Mouse (Mus musculus): ENCODE data around the gene Ppef1. TPM values are rescaled to one million over a fixed set of nuclear protein-coding genes. Genes with fewer than 3 reads are reported as not detected.

Ppef1 gene
- polyA plus RNA-seq, 1 experiment, result 0.13 TPM

- TF ChIP-seq CTCF (IDR thresholded peaks at IDR 0.05; ENCODE audit: borderline replicate concordance, insufficient read depth, low read depth, low read length) (no peak), POLR2A (IDR thresholded peaks at IDR 0.05; ENCODE audit: borderline replicate concordance, insufficient read depth, low read length) (no peak)
- WGBS, result 4% methylated on average over 1 of the region's 1 CpGs
- Histone ChIP-seq H3K4me3 (replicated peaks; ENCODE audit: insufficient read depth, low read depth, low read length) (no peak overlapping the region), H3K4me1 (ENCODE audit: control insufficient read depth, insufficient read depth, low read length) (no peaks in the 10 kb centered on the region), H3K27me3 (ENCODE audit: control insufficient read depth, insufficient read depth, low read length) (no peaks in the 10 kb centered on the region), H3K27ac (ENCODE audit: insufficient read depth, low read length) (no peak overlapping the region)
- peak in 1 of 2 experiments; percentile 14 for DNase-seq
These were observed 13.1 kb upstream of the Ppef1 start for GRCm38 (mm10) chrX:160748653-160749052.

DNA sequence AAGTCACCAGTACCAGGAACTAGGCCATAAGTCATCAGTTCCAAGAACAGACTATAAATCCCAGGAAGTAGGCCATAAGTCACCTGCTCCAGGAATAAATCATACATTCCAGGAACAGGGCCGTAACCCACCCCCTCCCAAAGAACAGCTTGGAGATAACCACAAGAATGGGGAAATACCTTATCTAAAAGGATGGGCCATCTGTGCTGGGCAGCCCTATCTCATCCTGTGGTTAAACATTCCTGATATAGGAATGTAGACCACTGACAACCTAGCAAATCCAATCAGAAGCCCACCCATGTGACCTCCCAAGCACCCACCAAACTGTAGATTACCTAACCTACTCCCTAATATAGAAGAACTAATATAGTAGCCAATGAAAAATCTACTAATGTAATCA is 9.8 kb upstream of the Ppef1 start:
- DNase-seq, result no peak
- TF ChIP-seq POLR2A (IDR thresholded peaks at IDR 0.05; ENCODE audit: borderline replicate concordance, insufficient read depth, low read length), result no peak
- TF ChIP-seq CTCF (IDR thresholded peaks at IDR 0.05; ENCODE audit: borderline replicate concordance, insufficient read depth, low read depth, low read length), result no peak
- WGBS, result 100% methylated on average over 1 of the region's 1 CpGs

DNA sequence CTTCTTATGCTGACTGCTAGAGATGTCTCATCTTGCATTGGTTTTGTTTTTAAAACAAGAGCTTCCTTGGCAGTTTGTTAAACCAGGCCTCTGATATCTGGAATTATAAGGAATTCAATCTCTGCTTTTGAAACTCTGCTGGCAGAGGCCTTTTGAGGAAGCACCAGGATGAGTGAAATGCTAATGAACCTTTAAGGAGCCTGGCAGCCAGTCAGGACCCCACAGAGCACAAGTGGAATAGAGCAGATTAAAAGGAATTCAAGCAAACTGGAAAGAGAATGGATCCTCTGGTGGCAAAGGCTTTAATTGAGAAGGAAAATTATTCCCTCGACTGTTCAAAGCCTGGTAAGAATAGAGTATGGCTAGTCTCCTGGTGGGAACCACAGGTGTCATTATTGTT is 36.4 kb downstream of the Ppef1 start:
- WGBS, result 0% methylated on average over 1 of the region's 1 CpGs
- Histone ChIP-seq H3K27ac (ENCODE audit: insufficient read depth, low read length) (no peak overlapping the region), H3K4me1 (ENCODE audit: control insufficient read depth, insufficient read depth, low read length) (no peaks in the 10 kb centered on the region), H3K27me3 (ENCODE audit: control insufficient read depth, insufficient read depth, low read length) (no peaks in the 10 kb centered on the region), H3K4me3 (replicated peaks; ENCODE audit: insufficient read depth, low read depth, low read length) (no peak overlapping the region)
- TF ChIP-seq POLR2A (IDR thresholded peaks at IDR 0.05; ENCODE audit: borderline replicate concordance, insufficient read depth, low read length) (no peak), CTCF (IDR thresholded peaks at IDR 0.05; ENCODE audit: borderline replicate concordance, insufficient read depth, low read depth, low read length) (no peak)
- peak; percentile 11 to 17 for DNase-seq

More for the DNA sequence above, 9.8 kb upstream of the Ppef1 start:
- H3K27me3 ChIP-seq (ENCODE audit: control insufficient read depth, insufficient read depth, low read length), result no peaks in the 10 kb centered on the region
- no peak overlapping the region for H3K27ac ChIP-seq (ENCODE audit: insufficient read depth, low read length)
- H3K4me1 ChIP-seq (ENCODE audit: control insufficient read depth, insufficient read depth, low read length), result no peaks in the 10 kb centered on the region
- no peak overlapping the region for H3K4me3 ChIP-seq (replicated peaks; ENCODE audit: insufficient read depth, low read depth, low read length)

- peak; percentile 16 to 58 for DNase-seq
These were observed 44.0 kb downstream of the Ppef1 start for GRCm38 (mm10) chrX:160691559-160691958.

DNA sequence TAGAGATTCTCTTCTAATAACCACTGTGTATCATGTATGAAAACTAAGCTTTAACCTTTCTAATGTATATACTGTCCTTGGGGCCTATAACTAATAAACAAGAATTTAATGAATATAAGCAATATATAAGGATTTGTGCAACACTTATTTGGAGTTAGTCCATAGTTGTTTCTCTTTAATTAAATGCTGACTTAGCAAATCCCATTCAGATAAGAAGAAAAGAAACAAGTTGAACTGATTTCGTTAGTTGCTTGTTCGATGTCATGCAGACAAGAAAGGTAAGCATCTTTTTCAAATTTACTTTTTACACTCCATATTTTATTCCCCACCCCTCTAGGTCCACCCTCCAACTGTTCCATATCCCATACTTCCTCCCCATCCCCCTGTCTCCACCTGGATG is 45.5 kb downstream of the Ppef1 start:
- WGBS, result 97% methylated on average over 2 of the region's 2 CpGs
- Histone ChIP-seq H3K4me3 (replicated peaks; ENCODE audit: insufficient read depth, low read depth, low read length) (no peak overlapping the region), H3K4me1 (ENCODE audit: control insufficient read depth, insufficient read depth, low read length) (no peaks in the 10 kb centered on the region), H3K27me3 (ENCODE audit: control insufficient read depth, insufficient read depth, low read length) (no peaks in the 10 kb centered on the region), H3K27ac (ENCODE audit: insufficient read depth, low read length) (no peak overlapping the region)
- DNase-seq, result no peak
- TF ChIP-seq CTCF (IDR thresholded peaks at IDR 0.05; ENCODE audit: borderline replicate concordance, insufficient read depth, low read depth, low read length), result no peak
- TF ChIP-seq POLR2A (IDR thresholded peaks at IDR 0.05; ENCODE audit: borderline replicate concordance, insufficient read depth, low read length), result no peak

More at GRCm38 (mm10) chrX:160691559-160691958, 44.0 kb downstream of the Ppef1 start:
- no peaks in the 10 kb centered on the region for H3K4me1 ChIP-seq (ENCODE audit: control insufficient read depth, insufficient read depth, low read length)
- H3K4me3 ChIP-seq (replicated peaks; ENCODE audit: insufficient read depth, low read depth, low read length), result no peak overlapping the region
- TF ChIP-seq POLR2A (IDR thresholded peaks at IDR 0.05; ENCODE audit: borderline replicate concordance, insufficient read depth, low read length), result no peak
- no peak for TF ChIP-seq CTCF (IDR thresholded peaks at IDR 0.05; ENCODE audit: borderline replicate concordance, insufficient read depth, low read depth, low read length)
- no peak overlapping the region for H3K27ac ChIP-seq (ENCODE audit: insufficient read depth, low read length)
- 18% methylated on average over 3 of the region's 3 CpGs for WGBS
- no peaks in the 10 kb centered on the region for H3K27me3 ChIP-seq (ENCODE audit: control insufficient read depth, insufficient read depth, low read length)

- DNase-seq, result no peak
- Histone ChIP-seq H3K4me1 (ENCODE audit: control insufficient read depth, insufficient read depth, low read length) (no peaks in the 10 kb centered on the region), H3K27me3 (ENCODE audit: control insufficient read depth, insufficient read depth, low read length) (no peaks in the 10 kb centered on the region), H3K27ac (ENCODE audit: insufficient read depth, low read length) (no peak overlapping the region), H3K4me3 (replicated peaks; ENCODE audit: insufficient read depth, low read depth, low read length) (no peak overlapping the region)
- 89% methylated on average over 1 of the region's 1 CpGs for WGBS
- TF ChIP-seq POLR2A (IDR thresholded peaks at IDR 0.05; ENCODE audit: borderline replicate concordance, insufficient read depth, low read length) (no peak), CTCF (IDR thresholded peaks at IDR 0.05; ENCODE audit: borderline replicate concordance, insufficient read depth, low read depth, low read length) (no peak)
These were observed 65.6 kb downstream of the Ppef1 start for GRCm38 (mm10) chrX:160669992-160670391.

- Histone ChIP-seq H3K4me1 (ENCODE audit: control insufficient read depth, insufficient read depth, low read length) (no peaks in the 10 kb centered on the region), H3K4me3 (replicated peaks; ENCODE audit: insufficient read depth, low read depth, low read length) (no peak overlapping the region), H3K27ac (ENCODE audit: insufficient read depth, low read length) (no peak overlapping the region), H3K27me3 (ENCODE audit: control insufficient read depth, insufficient read depth, low read length) (no peaks in the 10 kb centered on the region)
- no peak for TF ChIP-seq CTCF (IDR thresholded peaks at IDR 0.05; ENCODE audit: borderline replicate concordance, insufficient read depth, low read depth, low read length)
- no peak for TF ChIP-seq POLR2A (IDR thresholded peaks at IDR 0.05; ENCODE audit: borderline replicate concordance, insufficient read depth, low read length)
- WGBS, result 39% methylated on average over 4 of the region's 4 CpGs
- DNase-seq, result no peak
These were observed 124.5 kb downstream of the Ppef1 start for GRCm38 (mm10) chrX:160610882-160611644.

DNA sequence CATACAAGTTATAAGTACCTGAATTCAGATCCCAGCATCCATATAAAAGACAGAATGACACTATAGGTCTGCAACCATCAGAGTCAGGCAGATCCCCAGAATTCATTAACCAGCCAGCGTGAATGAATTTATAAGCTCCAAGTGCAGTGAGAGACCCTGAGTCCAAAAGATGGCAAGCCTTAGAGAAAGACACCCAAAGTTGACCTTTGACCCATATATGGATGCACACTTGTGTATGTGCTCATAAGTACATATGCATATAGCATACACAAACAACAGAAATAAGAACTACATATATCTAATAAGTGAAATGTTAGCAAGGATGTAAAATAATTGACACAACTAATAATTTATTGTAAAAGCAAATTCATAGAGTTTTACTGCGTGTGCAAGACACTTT is 125.1 kb downstream of the Ppef1 start:
- DNase-seq, result no peak
- no peaks in the 10 kb centered on the region for H3K4me1 ChIP-seq (ENCODE audit: control insufficient read depth, insufficient read depth, low read length)
- no peak overlapping the region for H3K4me3 ChIP-seq (replicated peaks; ENCODE audit: insufficient read depth, low read depth, low read length)
- WGBS, result 73% methylated on average over 2 of the region's 2 CpGs
- no peak for TF ChIP-seq CTCF (IDR thresholded peaks at IDR 0.05; ENCODE audit: borderline replicate concordance, insufficient read depth, low read depth, low read length)
- TF ChIP-seq POLR2A (IDR thresholded peaks at IDR 0.05; ENCODE audit: borderline replicate concordance, insufficient read depth, low read length), result no peak
- no peak overlapping the region for H3K27ac ChIP-seq (ENCODE audit: insufficient read depth, low read length)
- H3K27me3 ChIP-seq (ENCODE audit: control insufficient read depth, insufficient read depth, low read length), result no peaks in the 10 kb centered on the region

All from cerebellum, adult 2 months (tissue).